Mouse (Mus musculus) ES-Bruce4 (cell line): ENCODE measurements around the gene Mesp1.

Source experiments
- CTCF ChIP-seq: IDR thresholded peaks from one replicate; pipeline ENCODE4 v1.8.1; 2011; ENCODE audit warnings: low read depth, low read length
- EP300 ChIP-seq: IDR thresholded peaks from 2 replicates; pipeline ENCODE4 v1.6.1; 2011; ENCODE audit warnings: low read depth, low read length; ENCODE audit not compliant: insufficient read depth
- POLR2A ChIP-seq: IDR thresholded peaks from one replicate; pipeline ENCODE4 v1.8.1; 2011; ENCODE audit warnings: low read length; ENCODE audit not compliant: insufficient read depth

- no peak for TF ChIP-seq EP300
- no peak for TF ChIP-seq CTCF
- TF ChIP-seq POLR2A, result no peak
These were observed 7.8 kb upstream of the Mesp1 start for GRCm38 (mm10) chr7:79801391-79801790.
